Mouse (Mus musculus) MEL (cell line): Measurements from ENCODE around the gene Col11a2. TPM values are rescaled to one million over a fixed set of nuclear protein-coding genes. Genes with fewer than 3 reads are reported as not detected.

ENCODE experiments used
- DNase-seq: peaks from one replicate; pipeline ENCODE4 v3.0.0; 2011; ENCODE audit warnings: low read depth, low spot score
- H3K27ac ChIP-seq: 2 replicates; pipeline ENCODE4 v1.5.1; 2012; ENCODE audit warnings: low read depth, mild to moderate bottlenecking, control low read depth, low read length, moderate library complexity; ENCODE audit not compliant: control insufficient read depth
- H3K27me3 ChIP-seq, 2 experiments: fragments of 150-350 bp in 1 of 2; sonication (generic) in 1 of 2; 2 replicates each; pipeline ENCODE4 v1.6.1; 2012; ENCODE audit warnings: low read length in 2 of 2, mild to moderate bottlenecking in 2 of 2, improper control_type of control experiment in 1 of 2, moderate library complexity in 1 of 2; ENCODE audit not compliant: insufficient read depth in 2 of 2, control insufficient read depth in 1 of 2
- H3K36me3 ChIP-seq, 2 experiments: 2 replicates each; pipeline ENCODE4 v1.6.1; 2012 to 2014; ENCODE audit warnings: low read length in 2 of 2, improper control_type of control experiment in 1 of 2, inconsistent platforms in 1 of 2, mild to moderate bottlenecking in 1 of 2; ENCODE audit not compliant: insufficient read depth in 2 of 2, control insufficient read depth in 1 of 2
- H3K4me1 ChIP-seq, 2 experiments: fragments of 150-350 bp in 1 of 2; sonication (generic) in 1 of 2; 2 replicates each; pipeline ENCODE4 v1.6.1; 2012; ENCODE audit warnings: low read length in 2 of 2, improper control_type of control experiment in 1 of 2, mild to moderate bottlenecking in 1 of 2; ENCODE audit not compliant: insufficient read depth in 2 of 2, control insufficient read depth in 1 of 2
- H3K4me3 ChIP-seq, 2 experiments: fragments of 150-350 bp in 1 of 2; sonication (generic) in 1 of 2; 2 replicates each; pipeline ENCODE4 v1.5.1; 2012; ENCODE audit warnings: low read depth in 2 of 2, low read length in 2 of 2, mild to moderate bottlenecking in 2 of 2, moderate library complexity in 2 of 2, control low read depth in 1 of 2, improper control_type of control experiment in 1 of 2; ENCODE audit not compliant: control insufficient read depth in 1 of 2, insufficient read depth in 1 of 2
- H3K79me2 ChIP-seq: 2 replicates; pipeline ENCODE4 v1.6.1; 2012; ENCODE audit warnings: mild to moderate bottlenecking, low read length, moderate library complexity; ENCODE audit not compliant: control insufficient read depth, poor library complexity, insufficient read depth
- H3K9ac ChIP-seq: 2 replicates; pipeline ENCODE4 v1.6.1; 2012; ENCODE audit warnings: low read depth, mild to moderate bottlenecking, control low read depth, low read length, moderate library complexity; ENCODE audit not compliant: control insufficient read depth, poor library complexity, severe bottlenecking
- H3K9me3 ChIP-seq: fragments of 150-350 bp; sonication (generic); replicated peaks from 2 replicates; pipeline ENCODE4 v1.6.1; 2012; ENCODE audit warnings: mild to moderate bottlenecking, low read length, improper control_type of control experiment, moderate library complexity; ENCODE audit not compliant: insufficient read depth
- CHD1 ChIP-seq: IDR thresholded peaks from 2 replicates; pipeline ENCODE4 v1.6.1; 2012; ENCODE audit warnings: low read depth, mild to moderate bottlenecking, inconsistent platforms, low read length, improper control_type of control experiment
- CTCF ChIP-seq, 3 experiments: IDR thresholded peaks in 2 of 3; conservative IDR thresholded peaks in 1 of 3; 2 replicates each; pipeline ENCODE4 v1.5.1; 2011 to 2012; ENCODE audit warnings: low read length in 3 of 3, low read depth in 2 of 3, mild to moderate bottlenecking in 2 of 3, improper control_type of control experiment in 1 of 3, inconsistent platforms in 1 of 3, mixed read lengths in 1 of 3, moderate library complexity in 1 of 3; ENCODE audit not compliant: control insufficient read depth in 1 of 3, insufficient read depth in 1 of 3, poor library complexity in 1 of 3, severe bottlenecking in 1 of 3
- MAX ChIP-seq: IDR thresholded peaks from 2 replicates; pipeline ENCODE4 v1.6.1; 2011; ENCODE audit warnings: low read length, improper control_type of control experiment
- MAZ ChIP-seq: IDR thresholded peaks from 2 replicates; pipeline ENCODE4 v1.6.1; 2012; ENCODE audit warnings: low read depth, mild to moderate bottlenecking, inconsistent platforms, low read length, improper control_type of control experiment
- MYC ChIP-seq: IDR thresholded peaks from 2 replicates; pipeline ENCODE4 v1.6.1; 2011; ENCODE audit warnings: low read depth, mild to moderate bottlenecking, low read length, improper control_type of control experiment, moderate library complexity
- NRF1 ChIP-seq: IDR thresholded peaks from 2 replicates; pipeline ENCODE4 v1.6.1; 2014; ENCODE audit warnings: low read depth, mild to moderate bottlenecking, inconsistent platforms, low read length, improper control_type of control experiment, moderate library complexity; ENCODE audit not compliant: poor library complexity, insufficient read depth, severe bottlenecking
- POLR2AphosphoS5 ChIP-seq: IDR thresholded peaks from 2 replicates; pipeline ENCODE4 v1.6.1; 2012; ENCODE audit warnings: low read depth, borderline replicate concordance, mild to moderate bottlenecking, inconsistent platforms, low read length, moderate library complexity, mixed read lengths
- SMC3 ChIP-seq: IDR thresholded peaks from 2 replicates; pipeline ENCODE4 v1.6.1; 2011; ENCODE audit warnings: low read depth, low read length, improper control_type of control experiment
- TBP ChIP-seq: IDR thresholded peaks from 2 replicates; pipeline ENCODE4 v1.8.0; 2011; ENCODE audit warnings: low read depth, low read length, improper control_type of control experiment
- USF1 ChIP-seq: IDR thresholded peaks from 2 replicates; pipeline ENCODE4 v1.6.1; 2014; ENCODE audit warnings: low read depth, mild to moderate bottlenecking, inconsistent platforms, low read length, improper control_type of control experiment, moderate library complexity
- ZKSCAN1 ChIP-seq: IDR thresholded peaks from 2 replicates; pipeline ENCODE4 v1.6.1; 2012; ENCODE audit warnings: low read depth, mild to moderate bottlenecking, inconsistent platforms, low read length, improper control_type of control experiment, moderate library complexity
- polyA plus RNA-seq, 2 experiments: library from polyadenylated mRNA; stranded (reverse) in 1 of 2; unstranded in 1 of 2; fragments of >175 nt in 1 of 2; fragments of >200 nt in 1 of 2; gene quantifications; 2 replicates each; pipeline versions ENCODE4 v1.2.1 to v1.2.4; 2012; ENCODE audit warnings: low replicate concordance in 2 of 2, low read depth in 1 of 2; ENCODE audit not compliant: insufficient read length in 2 of 2, insufficient read depth in 1 of 2, missing spikeins in 1 of 2
- total RNA-seq: library from RNA; depleted of rRNA; stranded (reverse); fragments of 300-350 nt; gene quantifications from 2 replicates; pipeline ENCODE4 v1.2.3, GENCODE M21; 2012

The Col11a2 gene
- total and polyA plus RNA-seq, 3 experiments = 4.6 to 14.5 TPM; not detected in 1

DNA sequence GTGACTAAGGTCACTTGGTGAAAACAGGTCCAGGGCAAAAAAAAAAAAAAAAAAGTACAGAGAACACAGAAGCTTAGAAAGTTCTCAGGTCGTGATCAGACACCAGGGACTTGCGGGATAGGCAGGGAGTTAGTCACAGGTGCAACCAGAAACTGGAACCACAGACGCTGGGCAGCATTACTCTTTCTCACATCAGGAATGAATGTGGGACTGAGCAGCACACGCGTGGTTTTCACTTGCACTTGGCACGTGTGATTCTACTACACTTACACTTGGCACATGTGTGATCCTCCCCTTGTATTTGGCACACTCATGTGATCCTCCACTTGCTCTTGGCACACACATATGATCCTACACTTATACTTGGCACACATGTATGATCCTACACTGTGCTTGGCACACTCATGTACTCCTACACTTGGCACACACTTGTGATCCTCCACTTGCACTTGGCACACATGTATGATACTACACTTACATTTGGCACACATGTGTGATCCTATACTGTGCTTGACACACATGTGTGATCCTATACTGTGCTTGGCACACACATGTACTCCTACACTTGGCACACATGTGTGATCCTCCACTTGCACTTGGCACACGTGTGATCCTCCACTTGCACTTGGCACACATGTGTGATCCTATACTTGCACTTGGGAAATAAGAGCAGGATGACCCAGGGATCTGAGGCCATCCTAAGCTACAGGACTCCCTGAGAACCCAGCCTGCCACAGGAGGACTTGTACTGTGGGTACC, 68.1 kb downstream of the Col11a2 start:
- no peak overlapping the region for H3K4me3 ChIP-seq
- H3K9me3 ChIP-seq = no peaks in the 10 kb centered on the region
- TF ChIP-seq POLR2AphosphoS5 (peak; percentile 90; the same call in 1 of the 2 replicates), USF1 (no peak)

DNA sequence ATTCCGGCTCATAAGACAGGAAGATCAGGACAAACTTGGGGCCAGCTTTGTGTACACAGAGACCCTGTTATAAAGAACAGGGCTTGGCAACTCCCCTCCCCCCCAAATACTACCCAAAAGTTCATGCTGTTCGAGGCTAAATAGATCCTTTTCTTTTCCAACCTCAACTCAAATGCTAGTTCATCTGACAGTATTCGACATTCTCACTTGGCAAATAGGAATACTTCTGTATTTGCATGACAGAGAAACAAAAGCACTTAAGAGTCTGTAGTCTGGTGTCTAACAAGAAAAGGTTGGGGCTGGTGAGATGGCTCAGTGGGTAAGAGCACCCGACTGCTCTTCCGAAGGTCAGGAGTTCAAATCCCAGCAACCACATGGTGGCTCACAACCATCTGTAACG, 69.2 kb downstream of the Col11a2 start:
- H3K9me3 ChIP-seq = no peaks in the 10 kb centered on the region
- H3K27me3 ChIP-seq = no peaks in the 10 kb centered on the region
- no peak overlapping the region for H3K4me3 ChIP-seq
- H3K79me2 ChIP-seq = no peaks in the 10 kb centered on the region; the same call in 1 of the 2 replicates
- no peaks in the 10 kb centered on the region for H3K4me1 ChIP-seq
- H3K36me3 ChIP-seq = peaks cover under 1 to 11% of the 10 kb centered on the region in 2 experiments
- H3K9ac ChIP-seq = no peak overlapping the region
- no peak overlapping the region for H3K27ac ChIP-seq
- TF ChIP-seq NRF1 = no peak
- no peak for TF ChIP-seq CHD1
- TF ChIP-seq MAZ = no peak
- TF ChIP-seq ZKSCAN1 = no peak
- TF ChIP-seq MYC = no peak
- no peak for DNase-seq

More for the DNA sequence above, 68.1 kb downstream of the Col11a2 start:
- no peaks in the 10 kb centered on the region for H3K79me2 ChIP-seq
- no peak overlapping the region for H3K27ac ChIP-seq
- DNase-seq = no peak
- H3K9ac ChIP-seq = no peak overlapping the region
- peaks cover 0 to 2% of the 10 kb centered on the region in 2 experiments; a peak in 1 of 4 replicates for H3K36me3 ChIP-seq
- no peaks in the 10 kb centered on the region for H3K27me3 ChIP-seq
- no peaks in the 10 kb centered on the region for H3K4me1 ChIP-seq

DNA sequence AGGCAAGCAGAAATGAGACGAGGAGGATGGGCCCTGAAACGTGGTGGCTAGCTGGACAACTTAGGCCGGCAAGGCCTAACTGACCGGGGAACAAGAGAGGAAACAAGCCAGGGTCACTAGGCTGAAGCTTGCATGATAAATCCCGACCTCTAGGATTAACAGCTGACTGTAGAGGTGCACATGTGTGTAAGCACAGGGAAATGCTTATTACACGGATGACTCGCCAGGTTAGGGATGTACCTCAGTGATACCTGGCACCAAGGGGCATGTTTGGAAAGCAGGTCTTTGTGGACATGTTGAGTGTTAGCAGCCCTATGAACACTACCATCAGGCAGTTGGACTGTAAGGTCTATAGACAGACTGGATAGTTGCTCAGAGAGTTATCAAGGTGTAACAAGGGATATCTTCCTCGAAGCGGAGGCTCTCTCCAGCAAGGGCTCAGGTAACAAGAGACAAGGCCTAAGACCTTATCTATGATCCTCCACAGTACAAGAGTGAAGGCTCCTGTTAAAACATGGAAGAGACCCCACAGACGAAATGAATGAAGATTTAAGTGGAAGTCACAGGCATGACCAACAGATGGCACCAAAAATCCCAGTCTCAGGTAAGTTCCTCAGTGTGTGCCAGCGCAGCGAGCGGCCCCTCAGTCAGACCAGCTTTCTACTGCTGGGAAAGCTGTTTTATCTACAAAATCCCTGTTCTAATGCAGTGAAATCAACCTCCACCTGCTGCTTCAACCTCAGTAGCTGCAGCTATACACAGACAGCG, 70.0 kb downstream of the Col11a2 start:
- DNase-seq = peak; percentile 56
- no peak overlapping the region for H3K27ac ChIP-seq
- H3K9ac ChIP-seq = no peak overlapping the region
- H3K79me2 ChIP-seq = peaks cover 1% of the 10 kb centered on the region; the same call in 1 of the 2 replicates
- H3K4me1 ChIP-seq = no peaks in the 10 kb centered on the region
- H3K36me3 ChIP-seq = peaks cover 3 to 19% of the 10 kb centered on the region in 2 experiments
- H3K9me3 ChIP-seq = no peaks in the 10 kb centered on the region
- TF ChIP-seq TBP (no peak), SMC3 (peak; percentile 21; the same call in 1 of the 2 replicates), MAX (no peak), CTCF (IDR thresholded peaks at IDR 0.05 in 2 of 3, conservative IDR thresholded peaks at IDR 0.05 in 1 of 3; ENCODE audit: control insufficient read depth in 1 of 3, insufficient read depth in 1 of 3, low read depth in 2 of 3, low read length in 3 of 3, poor library complexity in 1 of 3, severe bottlenecking in 1 of 3) (peak in 2 of 3 experiments; percentile 31 to 42; a peak in 4 of 6 replicates), NRF1 (no peak)
- no peaks in the 10 kb centered on the region for H3K27me3 ChIP-seq
- no peak overlapping the region for H3K4me3 ChIP-seq
